Mouse (Mus musculus) 3T3-L1 (cell line): ENCODE measurements around the gene Mtif3.

Experiments
- DNase-seq: peaks from one replicate; pipeline ENCODE4 v3.0.0-alpha.2; 2015; ENCODE audit warnings: low read depth, low spot score

Gene Mtif3

DNA sequence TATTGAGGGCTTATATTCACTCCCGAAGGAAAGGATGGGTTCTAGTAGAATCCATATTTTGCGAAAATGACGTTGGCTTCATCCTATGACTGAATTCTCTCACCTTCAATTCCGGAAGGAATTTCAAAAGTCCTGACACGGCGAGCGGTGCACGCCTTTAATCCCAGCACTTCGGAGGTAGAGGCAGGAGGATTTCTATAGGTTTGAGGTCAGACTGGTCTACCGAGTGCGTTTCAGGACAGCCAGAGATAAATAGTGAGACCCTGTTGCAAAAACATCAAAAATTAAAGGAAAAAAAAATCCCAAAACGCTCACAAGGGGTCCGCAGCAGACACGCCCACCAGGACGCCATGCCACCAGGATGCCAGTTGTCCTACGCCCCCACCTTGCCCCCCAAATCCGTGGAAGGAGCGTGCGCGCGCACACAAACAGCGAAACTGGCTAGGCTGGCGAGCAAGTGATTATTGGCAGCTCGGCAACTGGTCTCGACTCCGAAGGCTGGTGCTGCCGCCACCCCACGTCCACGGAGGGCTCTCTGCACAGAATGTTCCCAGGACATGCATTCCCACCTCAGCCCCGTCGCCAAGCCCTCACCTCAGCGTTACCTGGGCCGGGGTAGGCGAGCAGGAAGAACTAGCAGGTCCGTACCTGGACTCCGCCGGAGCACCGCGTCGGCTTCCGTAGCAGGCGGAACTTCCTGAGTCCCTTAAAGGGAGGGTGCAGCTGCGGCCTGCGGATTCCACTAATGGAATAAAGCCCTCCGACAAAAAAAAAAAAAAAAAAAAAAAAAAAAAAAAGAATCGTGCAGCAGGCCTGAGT, at the start of gene Mtif3:
Mtif3 (minus strand) TSS at position 683 of the 819 bp plus-strand sequence.
- DNase-seq = peak; percentile 87

DNA sequence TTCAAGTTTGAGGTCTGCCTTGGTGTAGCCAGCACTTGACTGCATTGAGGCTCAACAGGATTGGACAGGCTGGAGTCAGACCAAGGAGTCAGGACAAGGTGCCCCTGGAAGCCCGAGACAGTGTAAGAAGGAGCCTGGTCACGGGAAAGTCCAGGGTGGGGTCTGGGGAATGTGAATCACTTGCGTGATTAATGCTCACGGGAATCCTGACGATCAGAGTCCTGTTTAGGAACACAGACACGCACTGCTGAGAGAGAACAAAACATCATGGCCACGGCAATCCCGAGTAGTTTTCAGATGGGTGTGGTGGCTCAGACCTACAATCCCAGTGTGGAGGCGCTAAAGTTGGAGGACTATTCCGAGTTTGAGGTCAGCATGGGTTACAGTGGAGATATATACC, 47.7 kb upstream of the Mtif3 start:
- no peak for DNase-seq

DNA sequence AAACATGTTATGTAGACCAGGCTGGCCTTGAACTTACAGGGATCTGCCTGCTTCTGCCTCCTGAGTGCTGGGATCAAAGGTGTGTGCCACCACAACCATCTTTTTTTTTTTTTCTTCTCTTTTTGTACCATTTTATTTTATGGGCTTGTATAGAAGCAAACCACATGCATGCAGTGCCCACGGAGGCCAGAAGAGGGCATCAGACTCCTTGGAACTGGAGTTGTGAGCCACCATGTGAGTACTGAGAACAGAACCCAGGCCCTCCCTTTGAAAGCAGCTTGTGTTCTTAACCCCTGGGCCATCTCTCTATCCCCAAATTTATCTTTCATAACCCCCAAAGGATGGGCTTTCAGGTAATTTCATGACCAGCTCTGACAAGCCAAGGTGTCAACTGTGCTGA, 39.7 kb upstream of the Mtif3 start:
- no peak for DNase-seq

DNA sequence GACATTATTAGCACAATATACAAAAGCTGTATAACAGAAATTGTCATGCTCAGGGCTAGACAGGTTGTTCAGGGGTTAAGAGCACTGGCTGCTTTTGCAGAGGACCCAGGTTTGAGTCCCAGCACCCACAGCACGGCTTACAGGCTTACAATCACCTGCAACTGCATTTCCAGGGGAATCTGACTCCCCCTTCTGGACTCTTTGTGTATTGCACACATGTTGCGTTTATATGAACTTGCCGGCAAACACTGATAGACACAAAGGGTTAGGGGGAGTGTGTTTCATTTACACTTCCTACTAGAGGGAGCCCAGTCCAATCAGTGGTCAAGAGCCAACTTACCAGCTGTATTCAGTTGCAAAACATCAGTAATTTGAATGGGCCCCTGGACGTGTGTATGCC, 37.7 kb upstream of the Mtif3 start:
- no peak for DNase-seq

DNA sequence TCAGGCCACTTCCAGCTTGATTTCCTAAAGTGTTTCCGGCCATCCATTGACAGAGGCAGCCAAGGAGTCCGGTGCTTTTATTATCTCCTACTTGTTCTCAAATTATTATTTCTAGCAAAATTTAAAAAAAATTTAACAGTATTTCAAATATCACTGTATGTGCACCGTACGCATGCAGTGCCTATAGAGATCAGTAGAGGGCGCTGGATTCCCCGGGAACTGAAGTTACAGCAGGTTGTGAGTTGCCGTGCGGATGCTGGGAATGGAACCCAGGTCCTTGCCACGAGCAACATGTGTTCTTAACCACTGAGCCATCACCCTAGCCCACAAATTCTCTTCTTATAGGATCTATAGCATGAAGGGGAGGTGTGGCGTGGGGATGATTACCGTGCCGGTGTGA, 35.2 kb upstream of the Mtif3 start:
- no peak for DNase-seq

DNA sequence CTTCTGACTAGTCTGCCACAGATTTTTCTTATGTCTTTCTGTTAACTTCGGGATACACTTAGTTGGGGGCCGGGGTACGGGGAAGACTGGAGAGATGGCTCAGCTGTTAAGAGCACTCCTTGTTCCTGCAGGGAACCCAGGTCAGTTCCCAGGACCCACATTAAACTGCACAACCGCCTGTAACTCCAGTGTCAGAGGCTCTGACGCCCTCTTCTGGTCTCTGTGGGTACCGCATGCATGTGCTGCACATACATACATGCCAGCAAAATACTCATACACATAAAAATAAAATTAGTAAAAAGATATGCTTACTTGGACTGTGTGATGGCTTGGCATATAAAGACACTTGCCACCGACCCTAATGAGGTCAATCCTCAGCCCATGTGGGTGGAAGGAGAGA, 33.2 kb upstream of the Mtif3 start:
- DNase-seq = no peak

DNA sequence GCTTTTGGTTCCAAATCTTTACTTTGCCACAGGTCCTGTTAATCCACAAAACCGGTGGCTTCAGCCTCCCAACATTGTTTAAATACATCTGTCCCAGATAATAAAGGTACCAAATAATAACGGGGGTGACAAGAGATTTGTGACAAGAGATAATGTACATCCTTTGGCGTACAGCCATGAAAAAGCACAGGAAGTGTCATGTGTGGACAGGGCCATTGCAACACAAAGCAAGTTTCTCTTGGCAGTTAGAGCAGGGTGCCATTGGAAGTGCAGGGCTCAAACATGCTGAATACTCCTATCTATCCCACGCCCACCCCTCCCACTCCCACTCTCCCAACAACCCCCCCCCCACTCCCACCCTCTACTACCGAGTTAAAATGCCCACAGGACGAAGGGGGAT, 31.4 kb upstream of the Mtif3 start:
- no peak for DNase-seq

DNA sequence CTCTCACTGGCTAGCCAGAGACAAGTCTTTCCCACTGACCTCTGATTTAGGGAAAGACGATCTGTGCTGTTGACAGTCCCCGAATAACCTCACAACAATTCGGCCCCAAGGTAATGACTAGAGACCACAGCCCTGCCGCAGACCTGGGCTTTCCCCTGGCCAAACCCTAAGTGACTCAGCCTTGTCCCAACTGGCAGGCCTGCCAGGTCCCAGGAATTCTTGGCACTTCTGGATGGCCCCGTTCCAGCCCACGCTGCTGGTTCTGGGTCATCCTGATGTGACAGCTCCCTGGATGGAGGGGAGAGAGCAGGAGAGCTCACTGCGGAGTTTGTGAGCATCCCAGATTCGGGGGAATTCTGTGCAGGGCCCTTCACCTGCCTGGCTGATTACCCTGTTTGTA, 29.9 kb upstream of the Mtif3 start:
- DNase-seq = peak; percentile 92

DNA sequence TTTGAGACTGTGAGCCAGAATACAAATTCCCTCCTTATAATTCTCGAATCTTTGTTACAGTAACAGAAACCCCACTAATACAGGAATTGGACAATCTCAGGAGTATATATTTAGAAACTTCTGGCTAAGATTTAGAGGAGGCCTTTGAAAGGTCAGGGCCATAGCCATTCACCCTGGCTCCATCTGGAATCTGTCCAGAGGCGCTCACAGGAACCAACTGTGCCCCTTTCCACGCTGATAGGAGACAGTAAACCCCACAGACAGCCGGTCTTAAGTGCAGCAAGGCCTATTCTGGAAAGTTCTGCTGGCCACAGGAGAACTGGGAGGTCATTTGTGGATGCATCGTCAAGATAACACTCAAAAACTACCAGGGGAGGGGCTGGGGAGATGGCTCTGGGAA, 25.5 kb upstream of the Mtif3 start:
- no peak for DNase-seq

DNA sequence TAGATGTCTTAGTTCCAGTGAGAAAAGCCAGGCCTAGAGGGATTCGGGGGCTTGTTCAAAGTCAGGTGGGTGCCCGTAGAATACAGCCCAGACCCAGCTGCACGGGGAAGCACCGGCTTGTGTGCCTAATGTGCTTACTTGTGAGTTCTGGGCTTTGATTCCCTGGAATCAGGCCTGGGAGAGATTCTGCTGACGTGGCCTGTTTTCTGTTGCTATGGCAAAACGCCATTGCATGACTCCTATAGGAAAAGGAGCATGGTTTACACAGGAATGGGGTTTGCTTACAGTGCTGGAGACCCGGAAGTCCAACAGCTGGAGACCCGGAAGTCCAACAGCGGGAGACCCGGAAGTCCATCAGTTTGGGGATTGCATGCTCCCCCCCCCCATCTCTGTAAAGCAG, 24.0 kb upstream of the Mtif3 start:
- DNase-seq = peak; percentile 40

DNA sequence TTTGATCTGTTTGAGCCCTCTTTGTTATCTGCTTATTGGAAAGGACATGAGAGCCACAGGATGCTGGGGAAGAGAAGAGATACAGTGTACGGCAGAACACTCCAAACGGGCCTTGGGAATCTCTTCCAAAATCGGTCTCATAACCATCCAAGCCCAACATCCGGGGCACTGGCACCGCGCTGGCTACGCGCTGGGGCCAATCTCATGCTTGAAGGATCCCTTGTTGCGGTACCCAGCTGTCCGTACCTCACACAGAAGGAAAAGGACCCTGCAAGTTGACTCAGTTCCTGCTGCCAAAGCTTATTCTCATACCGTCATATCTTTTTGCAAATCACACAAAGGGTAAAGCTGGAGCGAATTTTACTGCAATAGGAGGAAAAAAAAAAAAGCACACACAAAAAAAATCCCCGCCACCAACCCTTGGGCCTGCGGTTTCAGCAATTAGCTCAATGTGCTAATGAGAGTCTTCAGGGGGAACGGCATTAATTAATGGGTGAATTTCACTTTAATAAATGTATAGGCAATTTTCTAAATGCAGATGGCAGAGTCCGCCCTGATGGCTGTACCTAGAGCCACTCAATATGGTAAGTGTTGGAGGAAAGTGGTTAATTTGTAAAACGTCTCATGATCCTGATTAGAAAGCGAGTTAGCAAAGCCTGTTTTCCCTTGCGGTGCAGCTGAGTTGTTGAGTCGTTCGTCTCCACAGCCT, 22.3 kb upstream of the Mtif3 start:
- DNase-seq = no peak

DNA sequence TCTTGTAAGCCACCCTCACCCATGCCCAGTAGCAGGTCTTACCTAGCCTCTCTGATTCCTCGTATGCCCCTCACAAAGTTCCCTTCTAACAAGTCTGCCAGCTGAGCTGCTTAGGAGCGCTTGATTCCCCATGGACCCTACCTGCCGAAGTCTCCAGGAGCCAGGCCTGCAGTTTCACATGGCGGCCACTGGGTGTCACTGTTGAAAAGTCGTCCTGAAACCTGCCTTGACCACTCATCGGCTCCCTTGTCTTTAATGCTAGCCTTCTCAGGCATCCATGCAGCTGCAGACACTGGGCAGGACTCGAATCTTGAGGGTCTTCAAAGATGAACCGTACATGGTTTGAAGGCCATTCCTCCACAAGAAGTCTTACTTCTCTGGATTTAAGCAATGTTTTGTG, 19.6 kb upstream of the Mtif3 start:
- peak; percentile 87 for DNase-seq

DNA sequence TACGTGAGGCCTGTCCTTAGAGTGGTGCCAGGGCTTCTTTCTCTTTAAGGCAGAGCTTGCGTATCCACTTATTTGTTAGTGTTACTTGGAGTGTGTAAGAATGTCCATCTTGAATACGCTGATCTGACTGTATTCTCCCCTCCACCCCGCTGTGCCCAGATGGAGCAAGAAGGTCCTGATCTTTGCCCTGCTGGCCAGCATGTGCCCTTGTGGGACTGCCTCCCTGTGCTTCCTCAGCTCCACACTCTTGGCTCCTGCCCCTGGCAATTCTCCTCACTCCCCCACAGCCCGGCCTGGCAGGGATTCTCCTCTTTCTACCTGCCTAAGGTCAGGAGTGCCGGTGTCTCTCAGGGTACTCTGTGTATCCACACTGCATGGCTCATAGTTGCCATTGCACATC, 17.8 kb upstream of the Mtif3 start:
- no peak for DNase-seq

DNA sequence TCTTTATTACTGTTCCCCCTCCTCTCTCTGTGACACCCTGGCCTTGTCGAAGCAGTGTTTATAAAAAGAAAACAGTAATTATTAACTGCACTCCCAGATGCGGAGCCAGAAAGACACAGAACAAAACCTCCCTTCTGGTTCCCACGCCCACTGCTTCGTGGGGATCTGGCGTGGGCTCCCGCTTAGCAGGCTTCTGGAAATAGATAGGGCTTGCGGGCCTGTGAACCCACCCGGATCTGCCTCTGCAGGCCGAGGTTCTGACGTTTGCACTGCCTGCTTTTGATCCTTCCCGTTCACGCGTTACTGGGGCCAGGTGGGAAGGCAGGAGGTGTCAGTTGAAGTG, 11.2 kb upstream of the Mtif3 start:
- DNase-seq = no peak

DNA sequence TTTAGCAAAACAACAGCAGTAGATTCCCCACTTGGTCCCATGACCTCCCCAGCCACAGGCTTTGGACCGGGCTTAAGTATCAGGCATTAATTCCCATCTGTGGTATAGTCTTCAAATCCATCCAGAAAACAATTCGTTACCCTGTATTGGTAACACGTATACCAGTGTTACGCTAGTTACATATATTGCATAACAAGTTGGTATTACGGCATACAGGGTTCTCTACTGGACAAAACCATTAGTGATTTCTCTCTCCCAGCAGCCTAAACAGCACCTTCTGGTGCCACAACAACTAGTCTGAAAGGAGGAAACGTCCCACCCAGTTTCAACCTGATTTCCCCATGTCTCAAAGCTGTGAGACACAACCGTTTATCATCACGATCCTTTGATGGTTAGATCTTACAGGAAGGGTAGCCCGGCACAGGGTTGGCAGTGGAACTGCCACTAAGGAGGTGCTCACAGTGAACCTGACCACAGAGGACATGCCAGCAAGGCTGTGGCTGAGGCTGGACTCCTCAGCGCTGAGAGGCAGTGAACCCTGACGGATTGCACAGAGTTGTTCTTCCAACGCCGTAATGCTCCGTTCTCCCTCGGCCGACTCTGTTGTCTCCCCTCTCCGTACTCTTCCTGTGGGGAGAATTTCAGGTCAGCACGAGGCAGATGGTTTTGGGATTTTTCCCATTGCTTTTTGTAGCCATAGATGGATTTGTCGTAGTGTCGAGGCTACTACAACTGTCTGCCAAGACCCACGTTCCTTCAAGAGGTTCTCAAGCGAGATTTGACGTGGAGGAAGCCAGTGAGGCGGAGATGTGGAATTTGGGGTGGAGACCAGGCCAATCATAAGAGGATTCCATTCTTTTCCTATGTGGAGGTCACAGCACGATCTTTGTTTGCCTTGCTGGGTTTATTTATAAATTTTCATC, 10.5 kb upstream of the Mtif3 start:
- DNase-seq = no peak

DNA sequence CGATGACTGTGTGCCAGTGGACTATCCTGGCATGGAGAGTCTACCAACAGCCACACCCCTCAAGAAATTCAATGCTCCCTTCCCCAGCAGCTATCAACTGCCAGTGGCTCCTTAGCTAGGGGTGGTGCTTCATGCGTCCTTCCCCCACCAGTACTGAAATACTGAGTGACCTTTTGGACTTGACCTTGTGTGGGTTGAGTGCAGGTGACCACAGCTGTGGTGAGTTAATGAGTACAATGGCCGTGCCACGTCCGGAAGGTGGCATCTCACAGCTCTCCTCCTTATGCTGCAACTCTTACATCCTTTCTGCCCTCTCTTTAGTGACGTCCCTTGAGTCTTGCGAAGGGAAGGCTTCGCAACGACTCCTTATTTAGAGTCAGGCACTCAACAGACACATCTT, 9.8 kb upstream of the Mtif3 start:
- DNase-seq = no peak

DNA sequence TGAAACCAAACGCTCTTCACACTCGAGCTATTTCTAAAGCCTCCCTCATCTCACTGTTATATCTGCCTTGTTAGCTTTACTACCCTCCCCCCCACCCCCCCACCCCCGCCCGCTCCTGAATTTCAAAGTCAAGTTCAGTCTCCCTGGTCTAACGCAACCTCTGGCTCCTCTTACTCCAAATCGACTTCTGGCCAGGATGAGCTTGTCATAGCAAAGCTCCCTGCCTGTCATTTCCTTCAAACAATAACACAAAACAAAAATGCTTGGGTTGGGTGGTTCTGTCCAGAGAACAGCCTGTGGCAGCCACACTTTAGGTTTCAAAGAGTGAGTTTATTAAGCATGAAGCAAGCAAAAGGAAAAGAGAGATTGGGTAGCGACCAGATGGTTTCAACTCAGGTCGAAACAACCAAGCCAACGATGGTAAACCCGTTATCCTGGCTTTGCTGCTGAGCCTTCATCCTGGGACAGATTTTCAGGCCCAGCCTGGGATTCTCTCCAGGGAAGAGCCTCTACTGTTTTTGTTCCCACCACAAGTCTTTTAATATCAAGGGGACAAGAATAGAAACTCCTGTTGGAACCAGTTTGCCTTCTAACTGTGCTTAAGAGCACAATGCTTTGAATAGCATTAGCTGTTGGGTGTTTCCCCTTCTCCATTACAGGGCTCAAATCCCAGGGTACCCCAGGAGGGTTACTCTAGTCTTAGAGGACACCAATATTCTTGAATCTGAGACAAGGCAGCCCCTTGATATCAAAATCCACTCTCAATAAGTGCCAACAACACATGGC, 8.4 kb upstream of the Mtif3 start:
- DNase-seq = no peak

DNA sequence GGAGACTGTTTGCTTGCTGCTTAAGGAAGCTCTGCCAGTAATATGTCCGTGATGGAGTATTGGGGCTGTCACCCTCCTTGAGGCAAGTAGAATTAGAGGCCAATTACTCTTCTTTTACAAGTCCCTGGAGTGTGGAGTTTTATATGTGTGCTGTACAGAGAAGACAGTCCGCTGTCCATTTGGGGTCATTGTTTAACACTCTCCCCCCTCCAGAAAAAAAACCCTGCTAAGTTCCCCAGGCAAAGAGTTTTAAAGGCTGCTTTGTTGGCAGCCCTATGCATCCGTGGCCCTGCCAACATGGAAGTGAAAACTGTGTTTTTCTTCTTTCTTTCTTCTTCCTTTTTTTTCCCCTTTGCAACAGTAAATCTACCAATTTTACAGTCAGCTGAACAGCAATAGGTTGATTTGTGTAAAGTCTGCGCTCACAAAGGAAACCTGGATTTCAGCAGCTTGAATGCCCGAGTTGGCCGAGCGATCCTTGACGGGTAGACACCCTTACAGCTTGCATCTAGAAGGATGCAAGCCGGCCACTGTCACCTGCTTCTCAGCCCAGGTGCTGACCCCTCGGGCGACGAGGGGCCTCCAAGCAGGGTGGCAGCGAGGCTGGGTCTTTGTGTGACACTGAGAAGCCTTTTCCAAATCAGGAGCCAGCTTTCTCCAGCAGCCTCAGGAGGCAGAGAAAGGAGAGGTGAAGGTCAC, 5.2 kb upstream of the Mtif3 start:
- DNase-seq = no peak

DNA sequence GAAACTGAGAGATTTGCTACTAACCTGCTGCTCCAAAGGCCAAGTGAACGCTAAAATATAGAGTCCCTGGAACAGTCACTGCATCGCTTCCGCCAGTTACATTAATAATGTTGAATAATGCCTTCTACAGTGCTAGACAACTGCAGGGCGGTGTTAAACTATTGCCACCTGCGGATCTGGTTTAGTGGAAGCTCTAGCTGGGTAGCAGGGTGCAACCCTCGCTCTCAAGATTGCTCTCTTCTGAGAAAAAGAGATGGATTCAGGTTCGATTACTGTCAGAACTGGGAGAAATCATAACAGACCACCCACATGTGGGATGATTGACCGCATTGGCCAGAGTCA, 308 bp upstream of the Mtif3 start:
- DNase-seq = no peak

DNA sequence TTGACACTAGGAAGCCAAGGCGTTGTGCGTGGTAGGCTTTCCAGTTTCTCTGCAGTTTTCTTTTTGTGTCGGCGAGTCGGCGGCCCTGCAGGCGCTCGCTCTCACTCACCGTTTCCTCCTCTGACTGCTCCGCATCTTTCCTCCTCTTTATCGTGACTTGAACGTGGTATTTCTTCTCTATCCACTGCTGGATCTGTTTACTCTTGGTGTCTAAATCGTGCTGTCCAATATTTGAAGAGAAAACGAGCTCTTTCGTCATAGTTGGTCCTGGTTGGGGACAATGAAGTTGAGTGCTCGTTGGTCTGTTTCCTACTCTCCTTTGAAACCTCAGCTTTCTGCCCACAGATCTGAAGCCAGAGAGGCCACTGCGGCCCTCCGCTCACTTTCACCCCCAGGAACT, 6.9 kb downstream of the Mtif3 start:
- no peak for DNase-seq

DNA sequence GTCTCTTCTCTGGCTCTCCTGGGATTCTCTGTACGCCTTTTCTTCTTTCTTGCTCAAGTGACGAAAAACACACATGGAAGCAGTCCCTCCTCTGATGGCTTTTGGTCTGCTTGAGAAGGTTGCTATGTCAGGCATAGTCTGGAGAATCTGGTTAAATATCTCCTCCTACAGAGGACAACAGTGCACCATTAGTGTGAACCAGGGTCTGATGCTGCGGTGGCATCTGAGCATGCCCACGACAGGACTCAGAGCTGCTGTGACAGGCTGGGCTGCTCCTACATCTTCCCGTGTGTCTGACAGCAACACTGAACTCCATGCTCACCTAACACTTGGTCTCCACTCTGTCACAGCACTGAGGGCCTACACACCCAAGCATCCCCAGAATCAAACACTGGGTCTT, 7.9 kb downstream of the Mtif3 start:
- DNase-seq = no peak
